8 mouse cellular contexts compared by ENCODE assay signal in the genomic region with DNA sequence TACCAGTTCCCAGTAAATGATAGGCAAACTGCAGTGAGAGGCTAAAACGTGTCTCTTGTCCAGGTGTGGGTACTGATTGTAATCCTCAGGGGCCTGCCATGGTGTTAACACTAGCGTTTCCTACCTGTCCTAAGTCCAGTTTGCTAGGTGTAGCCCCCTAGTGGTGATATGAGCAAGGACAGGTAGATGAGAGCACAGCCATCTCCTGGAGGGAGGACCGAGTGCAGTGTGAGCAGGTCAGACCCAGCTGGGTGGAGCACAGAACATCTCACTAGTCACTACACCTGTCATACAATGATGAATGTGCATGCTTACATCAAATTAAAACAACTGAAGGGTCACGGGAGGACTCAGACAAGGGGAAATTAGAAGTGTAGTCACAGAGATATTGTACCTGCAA.
DNase-seq lines count a peak whose midpoint lies in the region; ATAC-seq and TF ChIP-seq lines count a peak whose summit lies in the region.

No protein-coding gene starts in this region.

- peak; percentile 46; the same call in 1 of the 2 replicates for TF ChIP-seq CTCF in small intestine, adult 2 months (IDR thresholded peaks at IDR 0.05; ENCODE audit: extremely low read depth, insufficient read length, insufficient replicate concordance, low read depth, low read length)

- DNase-seq in cerebellum, adult 18-20 months: peak; percentile 18 to 28
- DNase-seq in cerebellum, adult 11-12 months: no peak
- DNase-seq in liver, embryonic 11.5 days (ENCODE audit: low spot score): no peak
- no peak for DNase-seq in right cerebral cortex, postnatal 25 days

- no peak for TF ChIP-seq POLR2A in small intestine, adult 2 months (IDR thresholded peaks at IDR 0.05; ENCODE audit: low read depth, low read length)

- H3K4me3 ChIP-seq in liver, embryonic 11.5 days (ENCODE audit: low read depth, low read length): no peak overlapping the region
- H3K4me3 ChIP-seq in liver, embryonic 12.5 days: no peak overlapping the region
- H3K4me3 ChIP-seq in small intestine, adult 2 months (ENCODE audit: low read depth, low read length): no peak overlapping the region
- H3K4me3 ChIP-seq in kidney, embryonic 16.5 days (ENCODE audit: low read length): no peak overlapping the region

- H3K36me3 ChIP-seq in liver, embryonic 11.5 days (ENCODE audit: control insufficient read depth, insufficient read depth, low read length): no peaks in the 10 kb centered on the region
- H3K36me3 ChIP-seq in liver, embryonic 12.5 days: no peaks in the 10 kb centered on the region
- H3K36me3 ChIP-seq in small intestine, adult 2 months (ENCODE audit: control insufficient read depth, insufficient read depth, low read length): no peaks in the 10 kb centered on the region
- no peaks in the 10 kb centered on the region for H3K36me3 ChIP-seq in kidney, embryonic 16.5 days (ENCODE audit: insufficient read depth, low read length)

- no peaks in the 10 kb centered on the region for H3K27me3 ChIP-seq in liver, embryonic 11.5 days (replicated peaks; ENCODE audit: control insufficient read depth, insufficient read depth, low read length)
- no peaks in the 10 kb centered on the region for H3K27me3 ChIP-seq in liver, embryonic 12.5 days (replicated peaks)
- no peaks in the 10 kb centered on the region for H3K27me3 ChIP-seq in small intestine, adult 2 months (ENCODE audit: control insufficient read depth, insufficient read depth, low read length)
- H3K27me3 ChIP-seq in kidney, embryonic 16.5 days (ENCODE audit: insufficient read depth, low read length): no peaks in the 10 kb centered on the region

- WGBS in liver, embryonic 11.5 days: 67% methylated on average over 4 of the region's 4 CpGs
- 60% methylated on average over 4 of the region's 4 CpGs for WGBS in liver, embryonic 12.5 days (ENCODE audit: insufficient replicate concordance)
- WGBS in small intestine, adult 2 months: 56% methylated on average over 4 of the region's 4 CpGs
- 81% methylated on average over 4 of the region's 4 CpGs for WGBS in kidney, embryonic 16.5 days

- ATAC-seq in liver, embryonic 11.5 days (replicated peaks; ENCODE audit: low FRiP score): 0 out of 2 replicates have a peak, but pooled peaks have one; percentile 47
- no peak for ATAC-seq in liver, embryonic 12.5 days
- peak; percentile 45 for ATAC-seq in common myeloid progenitor, adult 5-6 weeks (replicated peaks; ENCODE audit: low read depth, poor library complexity, severe bottlenecking)
- no peak for ATAC-seq in kidney, embryonic 16.5 days (ENCODE audit: low FRiP score, low TSS enrichment)

- H3K4me2 ChIP-seq in liver, embryonic 11.5 days: no peak overlapping the region
- no peak overlapping the region for H3K4me2 ChIP-seq in liver, embryonic 12.5 days
- H3K4me2 ChIP-seq in kidney, embryonic 16.5 days (replicated peaks; ENCODE audit: low read depth, low read length): no peak overlapping the region

- H3K9ac ChIP-seq in liver, embryonic 11.5 days (ENCODE audit: low read depth, low read length): no peak overlapping the region
- H3K9ac ChIP-seq in liver, embryonic 12.5 days: no peak overlapping the region
- no peak overlapping the region for H3K9ac ChIP-seq in kidney, embryonic 16.5 days (replicated peaks; ENCODE audit: low read length)

- H3K9me3 ChIP-seq in liver, embryonic 11.5 days (ENCODE audit: control insufficient read depth, low read length): no peaks in the 10 kb centered on the region
- H3K9me3 ChIP-seq in liver, embryonic 12.5 days (replicated peaks): no peaks in the 10 kb centered on the region
- no peaks in the 10 kb centered on the region for H3K9me3 ChIP-seq in kidney, embryonic 16.5 days (ENCODE audit: low read length)

- H3K4me1 ChIP-seq in liver, embryonic 11.5 days (replicated peaks; ENCODE audit: control insufficient read depth, insufficient read depth, low read length): no peaks in the 10 kb centered on the region; the same call in none of the 2 replicates
- H3K4me1 ChIP-seq in liver, embryonic 12.5 days: peaks cover 12% of the 10 kb centered on the region
- H3K4me1 ChIP-seq in small intestine, adult 2 months (ENCODE audit: control insufficient read depth, insufficient read depth, insufficient read length, low read length): no peaks in the 10 kb centered on the region
- H3K4me1 ChIP-seq in kidney, embryonic 16.5 days (ENCODE audit: insufficient read depth, low read length): 0 out of 2 replicates have a peak, but pooled peaks cover 2% of the 10 kb centered on the region

- H3K27ac ChIP-seq in liver, embryonic 11.5 days (ENCODE audit: low read depth, low read length): no peak overlapping the region
- no peak overlapping the region for H3K27ac ChIP-seq in liver, embryonic 12.5 days
- H3K27ac ChIP-seq in small intestine, adult 2 months (ENCODE audit: insufficient read depth, low read depth, low read length): no peak overlapping the region
- H3K27ac ChIP-seq in kidney, embryonic 16.5 days (ENCODE audit: low read length): no peak overlapping the region

Comparison
In these comparisons a context has a peak if more than half of its experiments do, and no peak if none do; other contexts are left out.
1. DNase-seq: peak in cerebellum, adult 18-20 months (2 of 2); none in cerebellum, adult 11-12 months (single experiment), liver, embryonic 11.5 days (single experiment) and right cerebral cortex, postnatal 25 days (single experiment).
2. ATAC-seq: peak in liver, embryonic 11.5 days (single experiment) and common myeloid progenitor, adult 5-6 weeks (single experiment); none in liver, embryonic 12.5 days (single experiment) and kidney, embryonic 16.5 days (single experiment).